In the genomic region with DNA sequence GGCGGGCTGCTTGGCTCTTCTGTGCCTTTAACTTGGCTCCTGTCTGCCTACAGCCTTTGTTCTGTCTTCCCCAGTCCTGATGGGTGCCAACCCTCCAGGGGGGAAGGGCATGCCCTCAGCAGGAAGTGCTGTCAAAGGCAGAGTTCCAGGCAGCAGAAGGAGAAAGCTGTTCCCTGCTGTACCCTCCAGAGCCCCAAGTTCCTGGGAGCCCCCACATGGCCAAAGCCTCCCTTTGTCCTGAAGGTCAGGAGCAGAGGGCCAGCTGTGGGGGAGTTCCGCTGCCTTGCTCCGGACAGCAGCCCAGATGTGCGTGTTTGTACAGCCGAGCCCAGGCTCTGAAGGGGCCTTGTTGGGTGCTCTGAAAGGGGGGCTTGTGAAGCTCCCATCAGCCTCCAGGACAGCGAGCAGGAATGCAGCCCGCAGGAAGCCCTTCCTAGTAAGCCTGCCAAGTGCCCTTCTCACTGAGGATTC, we compare ENCODE assay signal across 12 mouse cellular contexts. TPM values are rescaled to one million over a fixed set of nuclear protein-coding genes. Genes with fewer than 3 reads are reported as not detected.
DNase-seq lines count a peak whose midpoint lies in the region; ATAC-seq lines count a peak whose summit lies in the region.
"Had no signal": no experiment of that assay in that cellular context is flagged by ENCODE, and none has a peak within 500 bp of the region (broad histone marks: within the 10 kb centered on the region; RNA-seq: fewer than 3 reads in every experiment).

No protein-coding gene starts in this region.

- 28% methylated on average over 7 of the region's 7 CpGs for WGBS in heart, embryonic 11.5 days (ENCODE audit: insufficient replicate concordance)
- 27% methylated on average over 7 of the region's 7 CpGs for WGBS in forebrain, embryonic 16.5 days

- no peaks in the 10 kb centered on the region for H3K9me3 ChIP-seq in heart, embryonic 11.5 days (replicated peaks; ENCODE audit: control insufficient read depth, low read length)
- no peaks in the 10 kb centered on the region for H3K9me3 ChIP-seq in forebrain, embryonic 16.5 days (ENCODE audit: control insufficient read depth, low read length)

- H3K36me3 ChIP-seq in heart, embryonic 11.5 days (ENCODE audit: control insufficient read depth, insufficient read depth, low read length), result no peaks in the 10 kb centered on the region
- H3K36me3 ChIP-seq in forebrain, embryonic 16.5 days (ENCODE audit: control insufficient read depth, insufficient read depth), result no peaks in the 10 kb centered on the region

- no peaks in the 10 kb centered on the region; the same call in 1 of the 2 replicates for H3K27me3 ChIP-seq in heart, embryonic 11.5 days (ENCODE audit: control insufficient read depth, insufficient read depth, low read length)
- H3K27me3 ChIP-seq in forebrain, embryonic 16.5 days (replicated peaks; ENCODE audit: control insufficient read depth, insufficient read depth, low read length), result no peaks in the 10 kb centered on the region

- H3K4me2 ChIP-seq in heart, embryonic 11.5 days, result no peak overlapping the region
- H3K4me2 ChIP-seq in forebrain, embryonic 16.5 days (ENCODE audit: low read length), result no peak overlapping the region

- intact Hi-C loops in left cerebral cortex, postnatal 25 days (cut with DNase I), result no loop called here

- no peak overlapping the region for H3K4me3 ChIP-seq in heart, embryonic 11.5 days (ENCODE audit: low read depth, low read length)
- no peak overlapping the region for H3K4me3 ChIP-seq in forebrain, embryonic 16.5 days (replicated peaks; ENCODE audit: low read length)

- DNase-seq in heart, adult 11 months, result no peak
- peak; percentile 21 for DNase-seq in NIH3T3 (ENCODE audit: low read depth)
- peak; percentile 11 to 49 for DNase-seq in left cerebral cortex, postnatal 25 days (ENCODE audit: low spot score in 2 of 2)
- no peak for DNase-seq in spleen, postnatal 36 days (ENCODE audit: low spot score in 2 of 2)
- no peak for DNase-seq in thymus, postnatal 4 days
- DNase-seq: adrenal gland, postnatal 10 days; liver, postnatal 0 days had no signal

- H3K27ac ChIP-seq in heart, embryonic 11.5 days (ENCODE audit: low read depth, low read length), result no peak overlapping the region
- peak overlapping the region; percentile 25 for H3K27ac ChIP-seq in forebrain, embryonic 16.5 days (ENCODE audit: low read length)

- H3K9ac ChIP-seq in heart, embryonic 11.5 days (ENCODE audit: low read depth, low read length), result 0 out of 2 replicates have a peak overlapping the region, but pooled peaks have one; percentile 16
- H3K9ac ChIP-seq in forebrain, embryonic 16.5 days (replicated peaks; ENCODE audit: low read depth, low read length), result peak overlapping the region; percentile 36
- H3K9ac ChIP-seq: liver, postnatal 0 days had no signal

- H3K4me1 ChIP-seq in heart, embryonic 11.5 days (ENCODE audit: control insufficient read depth, insufficient read depth, low read length), result peaks cover 4% of the 10 kb centered on the region; the same call in 1 of the 2 replicates
- H3K4me1 ChIP-seq in forebrain, embryonic 16.5 days (replicated peaks; ENCODE audit: control insufficient read depth, insufficient read depth, low read length), result peaks cover 38% of the 10 kb centered on the region

- no peak for ATAC-seq in heart, embryonic 11.5 days (replicated peaks; ENCODE audit: insufficient number of reproducible peaks, low FRiP score, low TSS enrichment)
- ATAC-seq in forebrain, embryonic 16.5 days, result peak; percentile 51
- no peak for ATAC-seq in erythroid progenitor cell, adult 5-6 weeks (replicated peaks; ENCODE audit: low FRiP score, poor library complexity, severe bottlenecking)
- ATAC-seq: liver, postnatal 0 days had no signal

RNA-seq across cellular contexts. Expression of gene 3100002H09Rik, which starts 13.5 kb away (rescaled TPM):
- polyA plus RNA-seq in heart, embryonic 11.5 days (2014; fragmentation: Nextera tagmentation; extraction: Ambion mirVana), result not detected in 2 replicates
- polyA plus RNA-seq in forebrain, embryonic 16.5 days (2015; fragmentation: Nextera tagmentation; extraction: Ambion mirVana), result 1.1 and 1.7 TPM in 2 replicates
- 1 to 10 TPM in 1 of 2 experiments, under 1 TPM in 1; 0.44 to 1.1 TPM for total RNA-seq in left cerebral cortex, postnatal 25 days (2021)
- not detected in 2 replicates for total RNA-seq in erythroid progenitor cell, adult 5-6 weeks (2015; ENCODE audit: low replicate concordance)
- total RNA-seq in erythroid progenitor cell, adult 5-6 weeks (2017; ENCODE audit: low replicate concordance), result not detected in 2 replicates
- total RNA-seq: adrenal gland, postnatal 10 days; hematopoietic stem cell, adult 5-6 weeks had no signal
- polyA plus RNA-seq: liver, postnatal 0 days; urinary bladder, adult 2 months had no signal

RNA-seq across cellular contexts. Expression of gene Pou3f1, which starts 32.5 kb away (rescaled TPM):
- polyA plus RNA-seq in heart, embryonic 11.5 days (2014; fragmentation: Nextera tagmentation; extraction: Ambion mirVana), result 0.21 and 0.24 TPM in 2 replicates
- 20.9 and 22.7 TPM in 2 replicates for polyA plus RNA-seq in forebrain, embryonic 16.5 days (2015; fragmentation: Nextera tagmentation; extraction: Ambion mirVana)
- total RNA-seq in left cerebral cortex, postnatal 25 days (2021), result 10 to 100 TPM; 18.2 to 18.3 TPM
- not detected in 2 replicates for total RNA-seq in erythroid progenitor cell, adult 5-6 weeks (2015; ENCODE audit: low replicate concordance)
- total RNA-seq in erythroid progenitor cell, adult 5-6 weeks (2017; ENCODE audit: low replicate concordance), result not detected in 2 replicates
- total RNA-seq: hematopoietic stem cell, adult 5-6 weeks had no signal
- polyA plus RNA-seq: liver, postnatal 0 days had no signal

Comparison
In these comparisons a context has a peak if more than half of its experiments do, and no peak if none do; other contexts are left out.
1. DNase-seq: peak in NIH3T3 (single experiment) and left cerebral cortex, postnatal 25 days (2 of 2); none in heart, adult 11 months (single experiment), spleen, postnatal 36 days (0 of 2) and thymus, postnatal 4 days (single experiment).
2. RNA of gene Pou3f1, which starts 32.5 kb away (total RNA-seq): 18.2 to 18.3 TPM in left cerebral cortex, postnatal 25 days; not detected in erythroid progenitor cell, adult 5-6 weeks; every median in the first group is over 10 times any median in the second.